In genomic region chr19:32501414-32501813, GRCm38 (mm10) we compare ENCODE assay signal across 11 mouse cellular contexts. TPM values are rescaled to one million over a fixed set of nuclear protein-coding genes. Genes with fewer than 3 reads are reported as not detected.
DNase-seq lines count a peak whose midpoint lies in the region; ATAC-seq and TF ChIP-seq lines count a peak whose summit lies in the region.
"Had no signal": no experiment of that assay in that cellular context is flagged by ENCODE, and none has a peak within 500 bp of the region (broad histone marks: within the 10 kb centered on the region; RNA-seq: fewer than 3 reads in every experiment).

No protein-coding gene starts in this region.

- in situ Hi-C loops in CH12.LX (cut with MboI; ENCODE audit: low pct_ligation_motif_present, low pct_unique_long_range_greater_than_20kb, low sequenced_read_pairs) = loop anchor here (10.0 kb wide), 1 partner anchor 183 kb away; no protein-coding TSS in a partner anchor

- TF ChIP-seq RAD21 in CH12.LX (IDR thresholded peaks at IDR 0.05; ENCODE audit: low read depth, low read length) = peak; percentile 43

- WGBS in heart, postnatal 0 days = 68% methylated on average over 6 of the region's 6 CpGs
- 84% methylated on average over 6 of the region's 6 CpGs for WGBS in heart, embryonic 11.5 days (ENCODE audit: insufficient replicate concordance)
- WGBS in kidney, embryonic 14.5 days = 85% methylated on average over 6 of the region's 6 CpGs

- TF ChIP-seq CTCF in heart, postnatal 0 days (IDR thresholded peaks at IDR 0.05; ENCODE audit: low read depth) = peak; percentile 61
- TF ChIP-seq CTCF in CH12.LX (conservative IDR thresholded peaks at IDR 0.05 in 1 of 2, IDR thresholded peaks at IDR 0.05 in 1 of 2; ENCODE audit: low read depth in 2 of 2, low read length in 2 of 2) = peak; percentile 63 to 85

- no peak overlapping the region for H3K9ac ChIP-seq in heart, postnatal 0 days (replicated peaks; ENCODE audit: low read depth, low read length)
- H3K9ac ChIP-seq in heart, embryonic 11.5 days (ENCODE audit: low read depth, low read length) = no peak overlapping the region
- no peak overlapping the region for H3K9ac ChIP-seq in CH12.LX (ENCODE audit: insufficient read depth, low read depth)
- no peak overlapping the region for H3K9ac ChIP-seq in kidney, embryonic 14.5 days (ENCODE audit: low read depth, low read length)

- peaks cover 12% of the 10 kb centered on the region for H3K36me3 ChIP-seq in heart, postnatal 0 days (replicated peaks; ENCODE audit: control insufficient read depth, insufficient read depth, low read length)
- H3K36me3 ChIP-seq in heart, embryonic 11.5 days (ENCODE audit: control insufficient read depth, insufficient read depth, low read length) = peaks cover 6% of the 10 kb centered on the region
- peaks cover 32 to 78% of the 10 kb centered on the region in 2 experiments for H3K36me3 ChIP-seq in CH12.LX (replicated peaks in 1 of 2; ENCODE audit: control insufficient read depth in 1 of 2, insufficient read depth in 1 of 2, low read length in 1 of 2)
- peaks cover 32% of the 10 kb centered on the region; the same call in 1 of the 2 replicates for H3K36me3 ChIP-seq in kidney, embryonic 14.5 days (ENCODE audit: control insufficient read depth, insufficient read depth, low read length)

- H3K27me3 ChIP-seq in heart, postnatal 0 days (ENCODE audit: control insufficient read depth, insufficient read depth, low read length) = no peaks in the 10 kb centered on the region
- H3K27me3 ChIP-seq in heart, embryonic 11.5 days (ENCODE audit: control insufficient read depth, insufficient read depth, low read length) = no peaks in the 10 kb centered on the region
- no peaks in the 10 kb centered on the region for H3K27me3 ChIP-seq in CH12.LX (replicated peaks)
- no peaks in the 10 kb centered on the region for H3K27me3 ChIP-seq in kidney, embryonic 14.5 days (ENCODE audit: control insufficient read depth, insufficient read depth, low read length)

- peaks cover 3% of the 10 kb centered on the region for H3K79me2 ChIP-seq in CH12.LX (replicated peaks; ENCODE audit: control insufficient read depth, extremely low read depth, insufficient read depth, poor library complexity, severe bottlenecking)

- peak; percentile 27 for DNase-seq in heart, postnatal 0 days (ENCODE audit: low spot score)
- peak; percentile 37 for DNase-seq in CH12.LX (ENCODE audit: extremely low read depth)
- peak; percentile 36 for DNase-seq in brain, adult 2 months (ENCODE audit: low read depth, low spot score)
- DNase-seq in mesoderm, embryonic 11.5 days (ENCODE audit: low read depth, low spot score) = peak; percentile 20
- DNase-seq in layer of hippocampus, adult 9-11 months = no peak
- no peak for DNase-seq in urinary bladder, postnatal 25 days (ENCODE audit: low spot score)
- DNase-seq: kidney, postnatal 14 days had no signal

- ATAC-seq in heart, postnatal 0 days (ENCODE audit: insufficient read depth, low read depth) = no peak
- no peak for ATAC-seq in heart, embryonic 11.5 days (replicated peaks; ENCODE audit: insufficient number of reproducible peaks, low FRiP score, low TSS enrichment)
- no peak for ATAC-seq in kidney, embryonic 14.5 days (ENCODE audit: low FRiP score, low TSS enrichment)

- TF ChIP-seq POLR2A in CH12.LX (IDR thresholded peaks at IDR 0.05; ENCODE audit: low read depth, low read length) = no peak

- H3K9me3 ChIP-seq in heart, postnatal 0 days (replicated peaks; ENCODE audit: control insufficient read depth, low read length) = no peaks in the 10 kb centered on the region
- H3K9me3 ChIP-seq in heart, embryonic 11.5 days (replicated peaks; ENCODE audit: control insufficient read depth, low read length) = no peaks in the 10 kb centered on the region
- no peaks in the 10 kb centered on the region for H3K9me3 ChIP-seq in CH12.LX (replicated peaks; ENCODE audit: low read length)
- no peaks in the 10 kb centered on the region for H3K9me3 ChIP-seq in kidney, embryonic 14.5 days (ENCODE audit: control insufficient read depth, low read length)

- dilution Hi-C loops in CH12.LX (cut with MboI; ENCODE audit: extremely low pct_ligation_motif_present, extremely low pct_unique_long_range_greater_than_20kb, low sequenced_read_pairs) = no loop called here

- no peak overlapping the region for H3K4me2 ChIP-seq in heart, postnatal 0 days (ENCODE audit: low read depth, low read length)
- H3K4me2 ChIP-seq in heart, embryonic 11.5 days = no peak overlapping the region
- no peak overlapping the region for H3K4me2 ChIP-seq in CH12.LX (ENCODE audit: insufficient read depth, low read depth, poor library complexity, severe bottlenecking)
- no peak overlapping the region for H3K4me2 ChIP-seq in kidney, embryonic 14.5 days (replicated peaks; ENCODE audit: low read depth, low read length)

- no peak for TF ChIP-seq EP300 in heart, postnatal 0 days (IDR thresholded peaks at IDR 0.05; ENCODE audit: low read depth)
- TF ChIP-seq EP300 in CH12.LX (IDR thresholded peaks at IDR 0.05; ENCODE audit: low read length) = no peak

- no peak overlapping the region for H3K27ac ChIP-seq in heart, postnatal 0 days (ENCODE audit: low read depth)
- H3K27ac ChIP-seq in heart, embryonic 11.5 days (ENCODE audit: low read depth, low read length) = no peak overlapping the region
- no peak overlapping the region for H3K27ac ChIP-seq in CH12.LX (ENCODE audit: insufficient read depth, low read depth)
- H3K27ac ChIP-seq in kidney, embryonic 14.5 days (ENCODE audit: low read depth, low read length) = no peak overlapping the region
- H3K27ac ChIP-seq: macrophage had no signal

- no peaks in the 10 kb centered on the region for H3K4me1 ChIP-seq in heart, postnatal 0 days (ENCODE audit: control insufficient read depth, insufficient read depth)
- H3K4me1 ChIP-seq in heart, embryonic 11.5 days (ENCODE audit: control insufficient read depth, insufficient read depth, low read length) = no peaks in the 10 kb centered on the region
- H3K4me1 ChIP-seq in CH12.LX (ENCODE audit: control insufficient read depth in 1 of 2, insufficient read depth in 2 of 2) = peaks cover 0 to 16% of the 10 kb centered on the region in 2 experiments; a peak in 1 of 4 replicates
- no peaks in the 10 kb centered on the region for H3K4me1 ChIP-seq in kidney, embryonic 14.5 days (ENCODE audit: control insufficient read depth, insufficient read depth, low read length)

- no peak overlapping the region for H3K4me3 ChIP-seq in heart, postnatal 0 days (ENCODE audit: low read depth, low read length)
- no peak overlapping the region for H3K4me3 ChIP-seq in heart, embryonic 11.5 days (ENCODE audit: low read depth, low read length)
- no peak overlapping the region for H3K4me3 ChIP-seq in CH12.LX (replicated peaks in 1 of 3; ENCODE audit: low read depth in 2 of 3, low read length in 2 of 3, poor library complexity in 1 of 3)
- H3K4me3 ChIP-seq in kidney, embryonic 14.5 days (ENCODE audit: low read length) = no peak overlapping the region
- H3K4me3 ChIP-seq: erythroblast, embryonic 14.5 days had no signal

TF ChIP-seq in CH12.LX, 34 proteins besides CTCF, POLR2A, EP300 and RAD21:
- TF ChIP-seq SMC3 (IDR thresholded peaks at IDR 0.05; ENCODE audit: low read depth, low read length) (peak; percentile 41), MXI1 (IDR thresholded peaks at IDR 0.05; ENCODE audit: low read depth, low read length) (no peak), MYC (IDR thresholded peaks at IDR 0.05; ENCODE audit: low read depth, low read length) (0 out of 2 replicates have a peak, but pooled peaks have one; percentile 17), MAZ (IDR thresholded peaks at IDR 0.05; ENCODE audit: low read depth, low read length) (no peak)

RNA-seq across cellular contexts. Expression of gene Minpp1, which starts 15.8 kb away (rescaled TPM):
- 66.2 and 84.1 TPM in 2 replicates for total RNA-seq in heart, postnatal 0 days (2014; rRNA removed; ENCODE audit: low replicate concordance)
- 29.3 and 29.7 TPM in 2 replicates for polyA plus RNA-seq in heart, postnatal 0 days (2015; fragmentation: Nextera tagmentation; extraction: Ambion mirVana)
- 74.3 and 77.0 TPM in 2 replicates for polyA plus RNA-seq in heart, embryonic 11.5 days (2014; fragmentation: Nextera tagmentation; extraction: Ambion mirVana)
- 44.0 and 50.7 TPM in 2 replicates for total RNA-seq in CH12.LX (2012; rRNA removed)
- total RNA-seq in CH12.LX (2014; rRNA removed) = 73.1 and 73.2 TPM in 2 replicates
- polyA plus RNA-seq in CH12.LX (2012; ENCODE audit: insufficient read length, low read depth) = 41.9 and 50.5 TPM in 2 replicates
- 62.6 and 82.4 TPM in 2 replicates for polyA plus RNA-seq in kidney, embryonic 14.5 days (2014; fragmentation: Nextera tagmentation; extraction: Ambion mirVana)

RNA-seq across cellular contexts. Expression of gene Rpl9-ps6, which starts 35.0 kb away (rescaled TPM):
- 41.4 and 54.3 TPM in 2 replicates for total RNA-seq in heart, postnatal 0 days (2014; rRNA removed; ENCODE audit: low replicate concordance)
- polyA plus RNA-seq in heart, postnatal 0 days (2015; fragmentation: Nextera tagmentation; extraction: Ambion mirVana) = 49.2 and 53.3 TPM in 2 replicates
- 83.5 and 91.5 TPM in 2 replicates for polyA plus RNA-seq in heart, embryonic 11.5 days (2014; fragmentation: Nextera tagmentation; extraction: Ambion mirVana)
- total RNA-seq in CH12.LX (2012; rRNA removed) (132 and 145 TPM in 2 replicates), CH12.LX (2014; rRNA removed) (772 and 843 TPM in 2 replicates)
- polyA plus RNA-seq in CH12.LX (2012; ENCODE audit: insufficient read length, low read depth) = 149 and 309 TPM in 2 replicates
- 142 and 148 TPM in 2 replicates for polyA plus RNA-seq in kidney, embryonic 14.5 days (2014; fragmentation: Nextera tagmentation; extraction: Ambion mirVana)

Comparison
In these comparisons a context has a peak if more than half of its experiments do, and no peak if none do; other contexts are left out.
1. DNase-seq: peak in heart, postnatal 0 days (single experiment), CH12.LX (single experiment), brain, adult 2 months (single experiment) and mesoderm, embryonic 11.5 days (single experiment); none in layer of hippocampus, adult 9-11 months (single experiment) and urinary bladder, postnatal 25 days (single experiment).